Mouse (Mus musculus): ENCODE results near the gene Iffo1. TPM values are rescaled to one million over a fixed set of nuclear protein-coding genes. Genes with fewer than 3 reads are reported as not detected.

Iffo1 gene
- 6.0 and 8.8 TPM in 2 replicates for polyA plus RNA-seq (2015; fragmentation: Nextera tagmentation; extraction: Ambion mirVana)

- Histone ChIP-seq H3K4me3 (replicated peaks; ENCODE audit: low read length) (peak within 1 kb of the TSS; percentile 70), H3K9me3 (replicated peaks; ENCODE audit: control insufficient read depth, low read length) (no peaks in the 10 kb centered on the region), H3K27me3 (ENCODE audit: control insufficient read depth, insufficient read depth, low read length) (no peaks in the 10 kb centered on the region), H3K4me2 (ENCODE audit: low read depth, low read length) (peak within 1 kb of the TSS; percentile 77), H3K4me1 (ENCODE audit: control insufficient read depth, insufficient read depth, low read length) (peaks cover 18% of the 10 kb centered on the region), H3K36me3 (ENCODE audit: control insufficient read depth, insufficient read depth, low read length) (peaks cover 18% of the 10 kb centered on the region; the same call in 1 of the 2 replicates), H3K27ac (ENCODE audit: low read length) (peak within 1 kb of the TSS; percentile 88), H3K9ac (ENCODE audit: low read length) (peak within 1 kb of the TSS; percentile 76)
- 2% methylated on average over 16 of the region's 16 CpGs for WGBS
- ATAC-seq (ENCODE audit: insufficient read depth, low FRiP score) = peak; percentile 89
These were observed at the start of gene Iffo1 for GRCm38 (mm10) chr6:125145001-125145400. Gene Iffo1 (plus strand): TSS chr6:125145241.

GRCm38 (mm10) chr6:125095391-125096278 is 49.4 kb upstream of the Iffo1 start, which contains the start of gene Chd4:
Gene Chd4 (plus strand): TSS chr6:125095981.
- Histone ChIP-seq H3K27me3 (ENCODE audit: control insufficient read depth, insufficient read depth, low read length) (no peaks in the 10 kb centered on the region), H3K4me2 (ENCODE audit: low read depth, low read length) (peak within 1 kb of the TSS; percentile 96), H3K4me3 (replicated peaks; ENCODE audit: low read length) (peak within 1 kb of the TSS; percentile 96), H3K4me1 (ENCODE audit: control insufficient read depth, insufficient read depth, low read length) (peaks cover 36% of the 10 kb centered on the region), H3K27ac (ENCODE audit: low read length) (peak within 1 kb of the TSS; percentile 98), H3K9me3 (replicated peaks; ENCODE audit: control insufficient read depth, low read length) (no peaks in the 10 kb centered on the region), H3K9ac (ENCODE audit: low read length) (peak within 1 kb of the TSS; percentile 95), H3K36me3 (ENCODE audit: control insufficient read depth, insufficient read depth, low read length) (peaks cover 7% of the 10 kb centered on the region; the same call in 1 of the 2 replicates)
- WGBS = 1% methylated on average over 43 of the region's 45 CpGs
- peak; percentile 83 for ATAC-seq (ENCODE audit: insufficient read depth, low FRiP score)

- WGBS = under 1% methylated on average over 17 of the region's 32 CpGs
- H3K27me3 ChIP-seq (ENCODE audit: control insufficient read depth, insufficient read depth, low read length) = no peaks in the 10 kb centered on the region
- no peak for ATAC-seq (ENCODE audit: insufficient read depth, low FRiP score)
These were observed 48.8 kb upstream of the Iffo1 start for GRCm38 (mm10) chr6:125096279-125096596.

GRCm38 (mm10) chr6:125096597-125097345 is 48.3 kb upstream of the Iffo1 start:
- H3K36me3 ChIP-seq (ENCODE audit: control insufficient read depth, insufficient read depth, low read length) = peaks cover 17% of the 10 kb centered on the region; the same call in 1 of the 2 replicates
- H3K4me2 ChIP-seq (ENCODE audit: low read depth, low read length) = peak overlapping the region; percentile 96
- H3K27me3 ChIP-seq (ENCODE audit: control insufficient read depth, insufficient read depth, low read length) = no peaks in the 10 kb centered on the region
- no peaks in the 10 kb centered on the region for H3K9me3 ChIP-seq (replicated peaks; ENCODE audit: control insufficient read depth, low read length)
- peaks cover 34% of the 10 kb centered on the region for H3K4me1 ChIP-seq (ENCODE audit: control insufficient read depth, insufficient read depth, low read length)
- ATAC-seq (ENCODE audit: insufficient read depth, low FRiP score) = peak; percentile 65
- H3K27ac ChIP-seq (ENCODE audit: low read length) = peak overlapping the region; percentile 98
- H3K4me3 ChIP-seq (replicated peaks; ENCODE audit: low read length) = peak overlapping the region; percentile 96
- WGBS = under 1% methylated on average over 43 of the region's 44 CpGs
- H3K9ac ChIP-seq (ENCODE audit: low read length) = peak overlapping the region; percentile 95

More at GRCm38 (mm10) chr6:125096279-125096596, 48.8 kb upstream of the Iffo1 start:
- Histone ChIP-seq H3K9me3 (replicated peaks; ENCODE audit: control insufficient read depth, low read length) (no peaks in the 10 kb centered on the region), H3K36me3 (ENCODE audit: control insufficient read depth, insufficient read depth, low read length) (peaks cover 12% of the 10 kb centered on the region; the same call in 1 of the 2 replicates), H3K4me1 (ENCODE audit: control insufficient read depth, insufficient read depth, low read length) (peaks cover 34% of the 10 kb centered on the region), H3K9ac (ENCODE audit: low read length) (peak overlapping the region; percentile 95), H3K27ac (ENCODE audit: low read length) (peak overlapping the region; percentile 98), H3K4me2 (ENCODE audit: low read depth, low read length) (peak overlapping the region; percentile 96), H3K4me3 (replicated peaks; ENCODE audit: low read length) (peak overlapping the region; percentile 96)

- Histone ChIP-seq H3K4me3 (replicated peaks; ENCODE audit: low read length) (peak overlapping the region; percentile 96), H3K4me1 (ENCODE audit: control insufficient read depth, insufficient read depth, low read length) (peaks cover 34% of the 10 kb centered on the region), H3K9me3 (replicated peaks; ENCODE audit: control insufficient read depth, low read length) (no peaks in the 10 kb centered on the region), H3K9ac (ENCODE audit: low read length) (peak overlapping the region; percentile 95), H3K27me3 (ENCODE audit: control insufficient read depth, insufficient read depth, low read length) (no peaks in the 10 kb centered on the region), H3K4me2 (ENCODE audit: low read depth, low read length) (peak overlapping the region; percentile 96), H3K27ac (ENCODE audit: low read length) (peak overlapping the region; percentile 98), H3K36me3 (ENCODE audit: control insufficient read depth, insufficient read depth, low read length) (peaks cover 22% of the 10 kb centered on the region)
- 1% methylated on average over 12 of the region's 12 CpGs for WGBS
- ATAC-seq (ENCODE audit: insufficient read depth, low FRiP score) = peak; percentile 8; the same call in 1 of the 2 replicates
These were observed 47.7 kb upstream of the Iffo1 start for GRCm38 (mm10) chr6:125097346-125097689.

GRCm38 (mm10) chr6:125097951-125098350 is 47.1 kb upstream of the Iffo1 start:
- Histone ChIP-seq H3K4me3 (replicated peaks; ENCODE audit: low read length) (peak overlapping the region; percentile 96), H3K27ac (ENCODE audit: low read length) (no peak overlapping the region), H3K4me1 (ENCODE audit: control insufficient read depth, insufficient read depth, low read length) (peaks cover 34% of the 10 kb centered on the region), H3K27me3 (ENCODE audit: control insufficient read depth, insufficient read depth, low read length) (no peaks in the 10 kb centered on the region), H3K36me3 (ENCODE audit: control insufficient read depth, insufficient read depth, low read length) (peaks cover 29% of the 10 kb centered on the region), H3K9ac (ENCODE audit: low read length) (peak overlapping the region; percentile 95), H3K4me2 (ENCODE audit: low read depth, low read length) (peak overlapping the region; percentile 96), H3K9me3 (replicated peaks; ENCODE audit: control insufficient read depth, low read length) (no peaks in the 10 kb centered on the region)
- 45% methylated on average over 8 of the region's 8 CpGs for WGBS
- ATAC-seq (ENCODE audit: insufficient read depth, low FRiP score) = no peak

GRCm38 (mm10) chr6:125098513-125098912 is 46.5 kb upstream of the Iffo1 start:
- H3K4me3 ChIP-seq (replicated peaks; ENCODE audit: low read length) = peak overlapping the region; percentile 96
- peaks cover 29% of the 10 kb centered on the region for H3K36me3 ChIP-seq (ENCODE audit: control insufficient read depth, insufficient read depth, low read length)
- no peaks in the 10 kb centered on the region for H3K27me3 ChIP-seq (ENCODE audit: control insufficient read depth, insufficient read depth, low read length)
- no peak for ATAC-seq (ENCODE audit: insufficient read depth, low FRiP score)
- H3K9me3 ChIP-seq (replicated peaks; ENCODE audit: control insufficient read depth, low read length) = no peaks in the 10 kb centered on the region
- no peak overlapping the region for H3K27ac ChIP-seq (ENCODE audit: low read length)
- WGBS = 50% methylated on average over 3 of the region's 3 CpGs
- peak overlapping the region; percentile 96 for H3K4me2 ChIP-seq (ENCODE audit: low read depth, low read length)
- peaks cover 34% of the 10 kb centered on the region for H3K4me1 ChIP-seq (ENCODE audit: control insufficient read depth, insufficient read depth, low read length)
- H3K9ac ChIP-seq (ENCODE audit: low read length) = peak overlapping the region; percentile 95

GRCm38 (mm10) chr6:125099421-125099971 is 45.5 kb upstream of the Iffo1 start:
- no peaks in the 10 kb centered on the region for H3K9me3 ChIP-seq (replicated peaks; ENCODE audit: control insufficient read depth, low read length)
- 38% methylated on average over 5 of the region's 5 CpGs for WGBS
- H3K27me3 ChIP-seq (ENCODE audit: control insufficient read depth, insufficient read depth, low read length) = no peaks in the 10 kb centered on the region
- peak overlapping the region; percentile 96 for H3K4me3 ChIP-seq (replicated peaks; ENCODE audit: low read length)
- no peak for ATAC-seq (ENCODE audit: insufficient read depth, low FRiP score)
- H3K36me3 ChIP-seq (ENCODE audit: control insufficient read depth, insufficient read depth, low read length) = peaks cover 31% of the 10 kb centered on the region
- peaks cover 34% of the 10 kb centered on the region for H3K4me1 ChIP-seq (ENCODE audit: control insufficient read depth, insufficient read depth, low read length)
- peak overlapping the region; percentile 14; the same call in 1 of the 2 replicates for H3K27ac ChIP-seq (ENCODE audit: low read length)
- peak overlapping the region; percentile 96 for H3K4me2 ChIP-seq (ENCODE audit: low read depth, low read length)
- H3K9ac ChIP-seq (ENCODE audit: low read length) = peak overlapping the region; percentile 95

All from stomach, embryonic 16.5 days (tissue).